Mouse (Mus musculus) CH12.LX (cell line): Measurements from ENCODE around the gene Myo3b.

Experiments used
- CTCF ChIP-seq, 2 experiments: IDR thresholded peaks in 1 of 2; conservative IDR thresholded peaks in 1 of 2; 2 replicates each; pipeline ENCODE4 v1.5.1; 2011 to 2012; ENCODE audit warnings: low read depth in 2 of 2, low read length in 2 of 2, improper control_type of control experiment in 1 of 2, inconsistent platforms in 1 of 2, mild to moderate bottlenecking in 1 of 2, moderate library complexity in 1 of 2
- E2F4 ChIP-seq: IDR thresholded peaks from 2 replicates; pipeline ENCODE4 v1.6.1; 2011; ENCODE audit warnings: low read depth, low read length, improper control_type of control experiment; ENCODE audit not compliant: insufficient replicate concordance
- JUND ChIP-seq: conservative IDR thresholded peaks from 2 replicates; pipeline ENCODE4 v1.6.1; 2011; ENCODE audit warnings: low read depth, low read length, improper control_type of control experiment
- NRF1 ChIP-seq: IDR thresholded peaks from 2 replicates; pipeline ENCODE4 v1.6.1; 2014; ENCODE audit warnings: low read depth, mild to moderate bottlenecking, inconsistent platforms, low read length, improper control_type of control experiment, moderate library complexity
- PAX5 ChIP-seq: IDR thresholded peaks from 2 replicates; pipeline ENCODE4 v1.6.1; 2012; ENCODE audit warnings: low read length, inconsistent platforms, mixed read lengths

DNA sequence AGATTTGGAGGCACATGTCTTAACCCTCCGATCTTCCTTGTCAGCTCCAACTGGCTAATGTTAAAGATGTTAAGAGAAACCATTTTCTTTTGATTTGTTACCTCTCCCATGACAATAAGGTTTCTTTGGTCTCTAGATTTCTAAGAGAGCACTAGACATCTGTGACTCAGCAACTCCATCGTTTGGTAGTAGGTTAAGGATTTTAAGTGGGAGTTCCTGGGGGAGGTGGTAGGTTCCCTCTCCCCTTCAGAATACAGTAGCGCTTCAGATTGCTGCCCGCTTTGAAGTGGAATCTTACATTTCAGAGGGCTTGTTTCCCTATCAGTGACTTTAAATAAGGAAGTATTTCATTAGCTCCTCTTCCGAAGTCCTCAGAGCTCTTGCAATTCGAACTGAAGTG is 340.4 kb downstream of the Myo3b start:
- TF ChIP-seq CTCF (conservative IDR thresholded peaks at IDR 0.05 in 1 of 2, IDR thresholded peaks at IDR 0.05 in 1 of 2; ENCODE audit: low read depth in 2 of 2, low read length in 2 of 2), result no peak
- no peak for TF ChIP-seq NRF1
- no peak for TF ChIP-seq JUND
- TF ChIP-seq PAX5, result no peak
- TF ChIP-seq E2F4, result no peak
